In the genomic region with DNA sequence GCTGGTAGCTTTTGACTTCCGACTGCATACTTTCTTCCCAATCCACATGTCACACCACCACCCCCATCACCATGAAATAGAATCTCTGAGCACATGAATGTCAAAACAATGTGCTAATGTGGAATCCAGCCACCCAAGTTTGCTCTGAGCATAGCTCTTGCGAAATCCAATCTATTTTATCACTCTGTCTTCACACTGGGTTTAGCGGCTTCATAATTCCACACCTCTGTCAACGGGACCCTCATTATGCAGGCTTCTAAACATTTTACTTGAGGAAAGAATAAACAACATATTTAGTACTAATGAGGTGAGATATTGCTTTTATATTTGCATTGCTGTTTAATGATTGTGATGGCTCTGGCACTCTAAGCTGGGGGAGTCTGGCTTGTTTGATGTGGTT, we compare ENCODE assay signal across 31 mouse cellular contexts.
DNase-seq lines count a peak whose midpoint lies in the region; ATAC-seq and TF ChIP-seq lines count a peak whose summit lies in the region.
"Had no signal": no experiment of that assay in that cellular context is flagged by ENCODE, and none has a peak within 500 bp of the region (broad histone marks: within the 10 kb centered on the region; RNA-seq: fewer than 3 reads in every experiment).

No protein-coding gene starts in this region.

- no peak for DNase-seq in forebrain, embryonic 11.5 days (ENCODE audit: low spot score)
- DNase-seq in lung, postnatal 0 days (ENCODE audit: low spot score), result no peak
- peak; percentile 20 for DNase-seq in brain, adult 2 months (ENCODE audit: low read depth, low spot score)
- peak; percentile 4 for DNase-seq in forelimb bud, embryonic 11.5 days (ENCODE audit: low read depth, low spot score)
- DNase-seq: adrenal gland, postnatal 10 days; cerebellum, adult 11-12 months; cerebellum, adult 9-11 months; embryo, embryonic 11 days; kidney, adult 18-20 months; kidney, postnatal 36 days; left cerebral cortex, postnatal 4 days; liver, postnatal 0 days; retina, postnatal 1 day; spleen, adult 18-20 months; thymus, adult 18-20 months; thymus, postnatal 25 days had no signal

- no peaks in the 10 kb centered on the region for H3K27me3 ChIP-seq in forebrain, embryonic 13.5 days
- H3K27me3 ChIP-seq in forebrain, embryonic 11.5 days (ENCODE audit: control insufficient read depth, insufficient read depth, low read length), result no peaks in the 10 kb centered on the region
- no peaks in the 10 kb centered on the region for H3K27me3 ChIP-seq in lung, embryonic 15.5 days
- H3K27me3 ChIP-seq in lung, postnatal 0 days (replicated peaks; ENCODE audit: insufficient read depth, low read length), result no peaks in the 10 kb centered on the region
- no peaks in the 10 kb centered on the region for H3K27me3 ChIP-seq in kidney, embryonic 14.5 days (ENCODE audit: control insufficient read depth, insufficient read depth, low read length)
- H3K27me3 ChIP-seq: embryonic facial prominence, embryonic 15.5 days; heart, embryonic 15.5 days; liver, embryonic 12.5 days; midbrain, embryonic 15.5 days; neural tube, embryonic 15.5 days; Patski had no signal

- ATAC-seq in forebrain, embryonic 13.5 days, result peak; percentile 38; the same call in 1 of the 2 replicates
- ATAC-seq in forebrain, embryonic 11.5 days (replicated peaks; ENCODE audit: low FRiP score), result no peak
- peak; percentile 55; the same call in 1 of the 2 replicates for ATAC-seq in lung, embryonic 15.5 days (ENCODE audit: borderline replicate concordance, extremely low read depth, low FRiP score, low TSS enrichment)
- no peak for ATAC-seq in lung, postnatal 0 days
- no peak for ATAC-seq in kidney, embryonic 14.5 days (ENCODE audit: low FRiP score, low TSS enrichment)
- ATAC-seq: hindbrain, embryonic 16.5 days; liver, embryonic 12.5 days; liver, postnatal 0 days; midbrain, embryonic 15.5 days; Patski had no signal

- no peak for TF ChIP-seq EP300 in lung, postnatal 0 days (IDR thresholded peaks at IDR 0.05)

- no peaks in the 10 kb centered on the region for H3K4me1 ChIP-seq in forebrain, embryonic 13.5 days
- H3K4me1 ChIP-seq in forebrain, embryonic 11.5 days (replicated peaks; ENCODE audit: control insufficient read depth, insufficient read depth, low read length), result no peaks in the 10 kb centered on the region
- H3K4me1 ChIP-seq in lung, embryonic 15.5 days, result no peaks in the 10 kb centered on the region
- no peaks in the 10 kb centered on the region for H3K4me1 ChIP-seq in lung, postnatal 0 days (ENCODE audit: insufficient read depth, low read depth, low read length)
- H3K4me1 ChIP-seq in kidney, embryonic 14.5 days (ENCODE audit: control insufficient read depth, insufficient read depth, low read length), result no peaks in the 10 kb centered on the region
- H3K4me1 ChIP-seq: embryonic facial prominence, embryonic 15.5 days; liver, embryonic 12.5 days; midbrain, embryonic 10.5 days; midbrain, embryonic 15.5 days; neural tube, embryonic 15.5 days had no signal

- H3K36me3 ChIP-seq in forebrain, embryonic 13.5 days (ENCODE audit: poor library complexity, severe bottlenecking), result no peaks in the 10 kb centered on the region
- H3K36me3 ChIP-seq in forebrain, embryonic 11.5 days (ENCODE audit: control insufficient read depth, insufficient read depth, low read length), result no peaks in the 10 kb centered on the region
- no peaks in the 10 kb centered on the region for H3K36me3 ChIP-seq in lung, embryonic 15.5 days
- H3K36me3 ChIP-seq in lung, postnatal 0 days (ENCODE audit: insufficient read depth, low read length), result no peaks in the 10 kb centered on the region
- H3K36me3 ChIP-seq in kidney, embryonic 14.5 days (ENCODE audit: control insufficient read depth, insufficient read depth, low read length), result no peaks in the 10 kb centered on the region
- H3K36me3 ChIP-seq: embryonic facial prominence, embryonic 15.5 days; G1E; heart, embryonic 10.5 days; heart, embryonic 15.5 days; liver, embryonic 12.5 days; midbrain, embryonic 10.5 days; midbrain, embryonic 15.5 days; neural tube, embryonic 15.5 days had no signal

- H3K9me3 ChIP-seq in forebrain, embryonic 13.5 days (replicated peaks), result no peaks in the 10 kb centered on the region
- H3K9me3 ChIP-seq in forebrain, embryonic 11.5 days (ENCODE audit: control insufficient read depth, low read length), result no peaks in the 10 kb centered on the region
- no peaks in the 10 kb centered on the region for H3K9me3 ChIP-seq in lung, embryonic 15.5 days
- H3K9me3 ChIP-seq in lung, postnatal 0 days (ENCODE audit: low read length), result no peaks in the 10 kb centered on the region
- H3K9me3 ChIP-seq in kidney, embryonic 14.5 days (ENCODE audit: control insufficient read depth, low read length), result no peaks in the 10 kb centered on the region
- H3K9me3 ChIP-seq: embryonic facial prominence, embryonic 15.5 days; G1E; heart, embryonic 10.5 days; heart, embryonic 15.5 days; liver, embryonic 12.5 days; midbrain, embryonic 10.5 days; midbrain, embryonic 15.5 days; neural tube, embryonic 15.5 days had no signal

- no peak overlapping the region for H3K4me3 ChIP-seq in forebrain, embryonic 13.5 days
- no peak overlapping the region for H3K4me3 ChIP-seq in forebrain, embryonic 11.5 days (ENCODE audit: low read depth, low read length)
- H3K4me3 ChIP-seq in lung, embryonic 15.5 days, result no peak overlapping the region
- H3K4me3 ChIP-seq in lung, postnatal 0 days (ENCODE audit: low read depth, low read length), result no peak overlapping the region
- no peak overlapping the region for H3K4me3 ChIP-seq in kidney, embryonic 14.5 days (ENCODE audit: low read length)
- H3K4me3 ChIP-seq: embryonic facial prominence, embryonic 15.5 days; heart, embryonic 10.5 days; heart, embryonic 15.5 days; layer of hippocampus, adult 2 months; liver, embryonic 12.5 days; midbrain, embryonic 10.5 days; midbrain, embryonic 15.5 days; neural tube, embryonic 15.5 days had no signal

- H3K9ac ChIP-seq in forebrain, embryonic 13.5 days, result no peak overlapping the region
- H3K9ac ChIP-seq in forebrain, embryonic 11.5 days (ENCODE audit: low read length), result no peak overlapping the region
- H3K9ac ChIP-seq in lung, embryonic 15.5 days, result no peak overlapping the region
- H3K9ac ChIP-seq in lung, postnatal 0 days (replicated peaks; ENCODE audit: low read depth), result no peak overlapping the region
- H3K9ac ChIP-seq in kidney, embryonic 14.5 days (ENCODE audit: low read depth, low read length), result no peak overlapping the region
- H3K9ac ChIP-seq: embryonic facial prominence, embryonic 15.5 days; heart, embryonic 15.5 days; liver, embryonic 12.5 days; liver, postnatal 0 days; midbrain, embryonic 15.5 days; neural tube, embryonic 15.5 days had no signal

- no peak overlapping the region for H3K4me2 ChIP-seq in forebrain, embryonic 13.5 days
- no peak overlapping the region for H3K4me2 ChIP-seq in forebrain, embryonic 11.5 days (ENCODE audit: low read depth, low read length, severe bottlenecking)
- H3K4me2 ChIP-seq in lung, embryonic 15.5 days, result no peak overlapping the region
- H3K4me2 ChIP-seq in lung, postnatal 0 days (replicated peaks; ENCODE audit: low read depth, low read length), result no peak overlapping the region
- no peak overlapping the region for H3K4me2 ChIP-seq in kidney, embryonic 14.5 days (replicated peaks; ENCODE audit: low read depth, low read length)
- H3K4me2 ChIP-seq: embryonic facial prominence, embryonic 15.5 days; heart, embryonic 15.5 days; liver, embryonic 12.5 days; midbrain, embryonic 15.5 days; neural tube, embryonic 15.5 days had no signal

- H3K27ac ChIP-seq in forebrain, embryonic 13.5 days, result no peak overlapping the region
- H3K27ac ChIP-seq in forebrain, embryonic 11.5 days (ENCODE audit: low read depth, low read length), result no peak overlapping the region
- no peak overlapping the region for H3K27ac ChIP-seq in lung, embryonic 15.5 days
- no peak overlapping the region for H3K27ac ChIP-seq in lung, postnatal 0 days (ENCODE audit: low read length)
- H3K27ac ChIP-seq in kidney, embryonic 14.5 days (ENCODE audit: low read depth, low read length), result no peak overlapping the region
- H3K27ac ChIP-seq: embryonic facial prominence, embryonic 15.5 days; heart, embryonic 10.5 days; heart, embryonic 15.5 days; layer of hippocampus, adult 2 months; liver, embryonic 12.5 days; midbrain, embryonic 10.5 days; midbrain, embryonic 15.5 days; neural tube, embryonic 15.5 days; stomach, postnatal 0 days had no signal

- WGBS in forebrain, embryonic 13.5 days, result 70% methylated on average over 4 of the region's 4 CpGs
- 81% methylated on average over 4 of the region's 4 CpGs for WGBS in forebrain, embryonic 11.5 days
- 36% methylated on average over 4 of the region's 4 CpGs for WGBS in lung, embryonic 15.5 days
- 51% methylated on average over 4 of the region's 4 CpGs for WGBS in lung, postnatal 0 days
- WGBS in kidney, embryonic 14.5 days, result 60% methylated on average over 4 of the region's 4 CpGs

- no peak for TF ChIP-seq CTCF in lung, postnatal 0 days (IDR thresholded peaks at IDR 0.05)

Comparison
In these comparisons a context has a peak if more than half of its experiments do, and no peak if none do; other contexts are left out.
1. ATAC-seq: peak in forebrain, embryonic 13.5 days (single experiment) and lung, embryonic 15.5 days (single experiment); none in forebrain, embryonic 11.5 days (single experiment), lung, postnatal 0 days (single experiment) and kidney, embryonic 14.5 days (single experiment).
2. DNase-seq: peak in brain, adult 2 months (single experiment) and forelimb bud, embryonic 11.5 days (single experiment); none in forebrain, embryonic 11.5 days (single experiment) and lung, postnatal 0 days (single experiment).